Mouse (Mus musculus): ENCODE measurements around the gene Katnb1. TPM values are rescaled to one million over a fixed set of nuclear protein-coding genes. Genes with fewer than 3 reads are reported as not detected.
A peak's percentile ranks its signal among the peaks of the same experiment; 100 is the strongest.

Katnb1 gene
- polyA plus RNA-seq, 1 experiment from 2014 or later: 39.2 TPM

GRCm38 (mm10) chr8:95142075-95142831 lies 61.3 kb downstream of the Katnb1 start:
- DNase-seq (ENCODE audit: low spot score) (peak; percentile 84), ATAC-seq (ENCODE audit: low FRiP score) (peak; percentile 82)
- Histone ChIP-seq H3K36me3 (replicated peaks; ENCODE audit: control insufficient read depth, insufficient read depth) (no peaks in the 10 kb centered on the region), H3K27me3 (ENCODE audit: control insufficient read depth, insufficient read depth, low read length) (peaks cover 12% of the 10 kb centered on the region; the same call in 1 of the 2 replicates), H3K9ac (peak overlapping the region; percentile 86), H3K4me3 (replicated peaks; ENCODE audit: low read length) (peak overlapping the region; percentile 77), H3K4me1 (replicated peaks; ENCODE audit: control insufficient read depth, insufficient read depth, low read length) (peaks cover 48% of the 10 kb centered on the region), H3K9me3 (ENCODE audit: control insufficient read depth, low read length) (no peaks in the 10 kb centered on the region), H3K4me2 (replicated peaks) (peak overlapping the region; percentile 99), H3K27ac (peak overlapping the region; percentile 80)
- 1% methylated on average over 34 of the region's 66 CpGs for WGBS

- ATAC-seq (ENCODE audit: low FRiP score) (peak; percentile 42), DNase-seq (ENCODE audit: low spot score) (peak; percentile 36)
- peak overlapping the region; percentile 77 for H3K4me3 ChIP-seq (replicated peaks; ENCODE audit: low read length)
- peak overlapping the region; percentile 80 for H3K27ac ChIP-seq
- peaks cover 12% of the 10 kb centered on the region; the same call in 1 of the 2 replicates for H3K27me3 ChIP-seq (ENCODE audit: control insufficient read depth, insufficient read depth, low read length)
- peaks cover 39% of the 10 kb centered on the region for H3K4me1 ChIP-seq (replicated peaks; ENCODE audit: control insufficient read depth, insufficient read depth, low read length)
- H3K36me3 ChIP-seq (replicated peaks; ENCODE audit: control insufficient read depth, insufficient read depth): no peaks in the 10 kb centered on the region
- no peaks in the 10 kb centered on the region for H3K9me3 ChIP-seq (ENCODE audit: control insufficient read depth, low read length)
- H3K4me2 ChIP-seq (replicated peaks): peak overlapping the region; percentile 99
- WGBS: 11% methylated on average over 17 of the region's 17 CpGs
- H3K9ac ChIP-seq: peak overlapping the region; percentile 86
Measured at GRCm38 (mm10) chr8:95142985-95143804, 62.2 kb downstream of the Katnb1 start.

- H3K9me3 ChIP-seq (ENCODE audit: control insufficient read depth, low read length): no peaks in the 10 kb centered on the region
- H3K4me1 ChIP-seq (replicated peaks; ENCODE audit: control insufficient read depth, insufficient read depth, low read length): peaks cover 35% of the 10 kb centered on the region
- 63% methylated on average over 6 of the region's 6 CpGs for WGBS
- ATAC-seq (ENCODE audit: low FRiP score): peak; percentile 26; the same call in 1 of the 2 replicates
- no peak overlapping the region for H3K27ac ChIP-seq
- no peak overlapping the region for H3K4me3 ChIP-seq (replicated peaks; ENCODE audit: low read length)
- H3K36me3 ChIP-seq (replicated peaks; ENCODE audit: control insufficient read depth, insufficient read depth): no peaks in the 10 kb centered on the region
- 0 out of 2 replicates have a peak, but pooled peaks cover 7% of the 10 kb centered on the region for H3K27me3 ChIP-seq (ENCODE audit: control insufficient read depth, insufficient read depth, low read length)
- no peak for DNase-seq (ENCODE audit: low spot score)
- no peak overlapping the region for H3K9ac ChIP-seq
- H3K4me2 ChIP-seq (replicated peaks): no peak overlapping the region
Measured at GRCm38 (mm10) chr8:95143805-95144630, 63.0 kb downstream of the Katnb1 start.

- no peak overlapping the region for H3K9ac ChIP-seq
- DNase-seq (ENCODE audit: low spot score) (no peak), ATAC-seq (ENCODE audit: low FRiP score) (no peak)
- H3K27me3 ChIP-seq (ENCODE audit: control insufficient read depth, insufficient read depth, low read length): 0 out of 2 replicates have a peak, but pooled peaks cover 7% of the 10 kb centered on the region
- H3K9me3 ChIP-seq (ENCODE audit: control insufficient read depth, low read length): no peaks in the 10 kb centered on the region
- WGBS: 74% methylated on average over 2 of the region's 2 CpGs
- peaks cover 35% of the 10 kb centered on the region for H3K4me1 ChIP-seq (replicated peaks; ENCODE audit: control insufficient read depth, insufficient read depth, low read length)
- no peak overlapping the region for H3K4me2 ChIP-seq (replicated peaks)
- no peaks in the 10 kb centered on the region for H3K36me3 ChIP-seq (replicated peaks; ENCODE audit: control insufficient read depth, insufficient read depth)
- no peak overlapping the region for H3K4me3 ChIP-seq (replicated peaks; ENCODE audit: low read length)
- no peak overlapping the region for H3K27ac ChIP-seq
Measured at GRCm38 (mm10) chr8:95144631-95145015, 63.6 kb downstream of the Katnb1 start.

- H3K27ac ChIP-seq: no peak overlapping the region
- no peak for DNase-seq (ENCODE audit: low spot score)
- H3K27me3 ChIP-seq (ENCODE audit: control insufficient read depth, insufficient read depth, low read length): no peaks in the 10 kb centered on the region; the same call in 1 of the 2 replicates
- 89% methylated on average over 2 of the region's 2 CpGs for WGBS
- H3K9me3 ChIP-seq (ENCODE audit: control insufficient read depth, low read length): no peaks in the 10 kb centered on the region
- no peaks in the 10 kb centered on the region for H3K36me3 ChIP-seq (replicated peaks; ENCODE audit: control insufficient read depth, insufficient read depth)
- H3K9ac ChIP-seq: no peak overlapping the region
- no peak for ATAC-seq (ENCODE audit: low FRiP score)
- H3K4me2 ChIP-seq (replicated peaks): no peak overlapping the region
- H3K4me3 ChIP-seq (replicated peaks; ENCODE audit: low read length): no peak overlapping the region
- H3K4me1 ChIP-seq (replicated peaks; ENCODE audit: control insufficient read depth, insufficient read depth, low read length): peaks cover 22% of the 10 kb centered on the region
Measured at GRCm38 (mm10) chr8:95146044-95146745, 65.2 kb downstream of the Katnb1 start.

GRCm38 (mm10) chr8:95146846-95147245 lies 65.9 kb downstream of the Katnb1 start:
- no peak for DNase-seq (ENCODE audit: low spot score)
- Histone ChIP-seq H3K27me3 (ENCODE audit: control insufficient read depth, insufficient read depth, low read length) (no peaks in the 10 kb centered on the region; the same call in 1 of the 2 replicates), H3K36me3 (replicated peaks; ENCODE audit: control insufficient read depth, insufficient read depth) (no peaks in the 10 kb centered on the region), H3K27ac (no peak overlapping the region), H3K4me3 (replicated peaks; ENCODE audit: low read length) (no peak overlapping the region), H3K9me3 (ENCODE audit: control insufficient read depth, low read length) (no peaks in the 10 kb centered on the region), H3K4me2 (replicated peaks) (no peak overlapping the region), H3K4me1 (replicated peaks; ENCODE audit: control insufficient read depth, insufficient read depth, low read length) (peaks cover 16% of the 10 kb centered on the region), H3K9ac (no peak overlapping the region)
- WGBS: 91% methylated on average over 5 of the region's 5 CpGs
- ATAC-seq (ENCODE audit: low FRiP score): no peak

- H3K4me2 ChIP-seq (replicated peaks): no peak overlapping the region
- H3K9me3 ChIP-seq (ENCODE audit: control insufficient read depth, low read length): no peaks in the 10 kb centered on the region
- H3K4me3 ChIP-seq (replicated peaks; ENCODE audit: low read length): no peak overlapping the region
- ATAC-seq (ENCODE audit: low FRiP score) (no peak), DNase-seq (ENCODE audit: low spot score) (no peak)
- 49% methylated on average over 10 of the region's 10 CpGs for WGBS
- H3K27me3 ChIP-seq (ENCODE audit: control insufficient read depth, insufficient read depth, low read length): no peaks in the 10 kb centered on the region; the same call in 1 of the 2 replicates
- no peak overlapping the region for H3K27ac ChIP-seq
- H3K36me3 ChIP-seq (replicated peaks; ENCODE audit: control insufficient read depth, insufficient read depth): no peaks in the 10 kb centered on the region
- no peaks in the 10 kb centered on the region for H3K4me1 ChIP-seq (replicated peaks; ENCODE audit: control insufficient read depth, insufficient read depth, low read length)
- H3K9ac ChIP-seq: no peak overlapping the region
Measured at GRCm38 (mm10) chr8:95149426-95149825, 68.4 kb downstream of the Katnb1 start.

GRCm38 (mm10) chr8:95150608-95151007 lies 69.6 kb downstream of the Katnb1 start:
- Histone ChIP-seq H3K27me3 (ENCODE audit: control insufficient read depth, insufficient read depth, low read length) (no peaks in the 10 kb centered on the region; the same call in 1 of the 2 replicates), H3K36me3 (replicated peaks; ENCODE audit: control insufficient read depth, insufficient read depth) (no peaks in the 10 kb centered on the region), H3K4me1 (replicated peaks; ENCODE audit: control insufficient read depth, insufficient read depth, low read length) (no peaks in the 10 kb centered on the region), H3K9me3 (ENCODE audit: control insufficient read depth, low read length) (no peaks in the 10 kb centered on the region), H3K27ac (no peak overlapping the region), H3K4me3 (replicated peaks; ENCODE audit: low read length) (no peak overlapping the region), H3K4me2 (replicated peaks) (no peak overlapping the region), H3K9ac (no peak overlapping the region)
- ATAC-seq (ENCODE audit: low FRiP score) (no peak), DNase-seq (ENCODE audit: low spot score) (no peak)
- WGBS: 85% methylated on average over 3 of the region's 3 CpGs

Data from hindbrain, embryonic 14.5 days (tissue).